Mouse (Mus musculus) brain, embryonic 14.5 days (tissue): ENCODE data around the gene Ptpn18.

ENCODE experiments used
- CTCF ChIP-seq: fragments of 200-500 bp; IDR thresholded peaks from 2 replicates; pipeline ENCODE4 v1.5.1; 2012; ENCODE audit warnings: inconsistent platforms, mild to moderate bottlenecking, moderate library complexity, borderline replicate concordance; ENCODE audit not compliant: insufficient read depth, insufficient read length; ENCODE audit errors: extremely low read depth
- POLR2A ChIP-seq: fragments of 200-500 bp; IDR thresholded peaks from 2 replicates; pipeline ENCODE4 v1.6.1; 2012; ENCODE audit warnings: mild to moderate bottlenecking, inconsistent platforms, borderline replicate concordance; ENCODE audit not compliant: poor library complexity, insufficient read depth, insufficient read length, severe bottlenecking; ENCODE audit errors: extremely low read depth

DNA sequence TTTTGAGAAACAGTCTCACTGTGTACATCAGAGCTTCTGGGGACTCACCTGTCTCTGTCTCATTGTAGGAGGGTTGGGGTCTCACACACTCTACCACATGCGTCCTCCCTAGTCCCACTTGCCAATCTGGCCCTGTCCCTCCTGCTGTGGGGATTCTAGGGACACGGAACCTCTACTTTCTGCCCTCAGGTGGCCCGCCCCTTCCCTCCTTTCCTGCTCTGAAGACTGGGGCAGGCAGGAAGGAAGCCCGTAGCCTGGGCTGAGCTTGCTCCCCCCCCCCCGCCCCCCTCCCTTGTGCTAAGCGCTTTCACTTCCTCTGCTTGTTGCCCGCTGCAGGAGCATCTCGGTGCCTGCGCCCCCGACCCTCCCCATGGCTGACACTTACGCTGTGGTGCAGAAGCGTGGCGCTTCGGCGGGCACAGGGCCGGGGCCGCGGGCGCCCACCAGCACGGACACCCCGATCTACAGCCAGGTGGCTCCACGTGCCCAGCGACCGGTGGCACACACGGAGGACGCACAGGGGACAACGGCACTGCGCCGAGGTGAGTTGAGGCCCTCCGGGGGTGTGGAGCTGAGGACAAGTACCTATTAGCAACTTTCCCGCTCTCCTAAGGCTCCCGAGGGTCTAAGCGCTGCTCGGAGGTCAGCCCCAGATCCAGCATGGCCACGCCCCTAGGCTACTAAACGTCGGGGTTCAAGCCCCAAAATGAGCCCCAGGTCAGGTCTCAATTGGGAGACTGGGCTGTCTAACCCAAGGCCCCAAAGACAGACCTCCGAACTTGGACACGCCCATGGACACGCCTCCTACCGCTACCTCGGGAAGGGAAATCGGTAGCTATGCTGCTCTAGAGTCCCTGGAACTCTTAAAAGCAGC lies 13.1 kb downstream of the Ptpn18 start:
- TF ChIP-seq CTCF (no peak), POLR2A (no peak)
